Mouse (Mus musculus): Measurements from ENCODE around the gene Actg2. TPM values are rescaled to one million over a fixed set of nuclear protein-coding genes. Genes with fewer than 3 reads are reported as not detected.

Actg2 gene
- polyA plus RNA-seq, 1 experiment from 2014 or later, result 1,788 TPM

DNA sequence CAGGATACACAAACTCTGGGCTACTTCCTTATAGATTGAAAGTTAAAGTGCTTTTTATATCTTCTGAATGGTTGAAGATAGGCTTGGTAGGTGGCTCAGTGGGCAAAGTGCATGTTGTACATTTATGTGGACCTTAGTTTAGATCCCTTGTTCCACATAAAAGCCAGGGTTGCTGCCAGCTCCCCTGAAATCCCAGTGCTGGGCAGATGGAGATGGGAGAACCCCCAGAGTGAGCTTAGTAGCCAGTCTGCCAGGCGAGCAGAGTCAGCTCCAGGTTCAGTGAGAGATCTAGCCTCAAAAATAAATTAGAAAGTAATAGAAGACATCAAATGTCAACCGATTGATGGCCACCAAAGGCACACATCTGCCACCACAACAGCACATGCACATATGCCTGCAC lies 3.5 kb downstream of the Actg2 start:
- H3K9ac ChIP-seq (ENCODE audit: low read length), result peak overlapping the region; percentile 27; the same call in 1 of the 2 replicates
- H3K9me3 ChIP-seq (replicated peaks; ENCODE audit: control insufficient read depth, low read length), result no peaks in the 10 kb centered on the region
- no peaks in the 10 kb centered on the region for H3K36me3 ChIP-seq (ENCODE audit: control insufficient read depth, insufficient read depth, low read length)
- peak overlapping the region; percentile 43 for H3K4me3 ChIP-seq (replicated peaks; ENCODE audit: low read length)
- ATAC-seq (ENCODE audit: insufficient read depth, low FRiP score), result no peak
- peaks cover 10% of the 10 kb centered on the region; the same call in 1 of the 2 replicates for H3K4me1 ChIP-seq (ENCODE audit: control insufficient read depth, insufficient read depth, low read length)
- no peaks in the 10 kb centered on the region for H3K27me3 ChIP-seq (ENCODE audit: control insufficient read depth, insufficient read depth, low read length)
- WGBS, result 67% methylated on average over 2 of the region's 2 CpGs
- H3K27ac ChIP-seq (ENCODE audit: low read length), result peak overlapping the region; percentile 19; the same call in 1 of the 2 replicates
- H3K4me2 ChIP-seq (ENCODE audit: low read depth, low read length), result peak overlapping the region; percentile 20; the same call in 1 of the 2 replicates

DNA sequence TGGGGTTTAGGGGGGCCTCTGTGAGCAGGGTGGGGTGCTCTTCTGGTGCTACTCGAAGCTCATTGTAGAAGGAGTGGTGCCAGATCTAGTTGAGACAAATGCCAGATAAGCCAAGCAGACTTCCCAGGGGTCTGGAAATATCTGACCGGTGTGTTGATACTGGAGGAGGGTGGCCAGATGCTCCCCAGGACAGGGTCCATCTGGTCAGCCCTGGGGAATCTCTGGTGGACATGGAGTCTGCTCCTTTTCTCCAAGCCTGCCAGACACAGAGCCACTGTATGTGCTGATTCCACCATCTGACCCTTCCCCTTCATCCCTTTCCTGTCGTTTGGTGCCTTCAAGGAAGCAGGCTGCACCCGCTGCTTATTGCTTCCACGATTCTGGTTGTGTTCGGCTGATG lies 12.9 kb downstream of the Actg2 start:
- H3K9ac ChIP-seq (ENCODE audit: low read length), result 0 out of 2 replicates have a peak overlapping the region, but pooled peaks have one; percentile 28
- WGBS, result 20% methylated on average over 6 of the region's 6 CpGs
- no peak for ATAC-seq (ENCODE audit: insufficient read depth, low FRiP score)

DNA sequence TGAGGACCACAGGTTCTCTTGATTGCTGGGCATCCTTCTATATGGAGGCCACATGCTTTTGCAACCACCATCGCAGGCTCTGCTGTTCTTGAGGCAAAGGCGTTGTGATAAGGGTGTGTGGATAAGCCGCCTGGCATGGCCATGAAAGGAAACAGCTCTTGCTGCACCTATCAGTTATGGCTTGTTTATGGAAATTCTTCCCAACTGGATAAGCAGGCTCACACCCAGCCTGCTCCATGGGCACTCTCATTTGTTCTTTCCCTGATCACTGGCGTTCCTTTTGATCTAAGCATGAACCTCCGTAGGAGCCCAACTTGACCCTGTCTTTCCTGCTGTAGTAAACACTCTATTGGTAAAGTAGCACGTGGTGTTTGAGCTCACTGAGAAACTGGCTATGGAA lies 14.3 kb downstream of the Actg2 start:
- H3K36me3 ChIP-seq (ENCODE audit: control insufficient read depth, insufficient read depth, low read length), result no peaks in the 10 kb centered on the region
- H3K27me3 ChIP-seq (ENCODE audit: control insufficient read depth, insufficient read depth, low read length), result no peaks in the 10 kb centered on the region
- no peak overlapping the region for H3K9ac ChIP-seq (ENCODE audit: low read length)
- H3K4me2 ChIP-seq (ENCODE audit: low read depth, low read length), result no peak overlapping the region
- H3K4me3 ChIP-seq (replicated peaks; ENCODE audit: low read length), result no peak overlapping the region
- ATAC-seq (ENCODE audit: insufficient read depth, low FRiP score), result no peak
- no peaks in the 10 kb centered on the region for H3K9me3 ChIP-seq (replicated peaks; ENCODE audit: control insufficient read depth, low read length)
- 56% methylated on average over 6 of the region's 6 CpGs for WGBS
- H3K27ac ChIP-seq (ENCODE audit: low read length), result no peak overlapping the region
- no peaks in the 10 kb centered on the region for H3K4me1 ChIP-seq (ENCODE audit: control insufficient read depth, insufficient read depth, low read length)

More for the DNA sequence above, 12.9 kb downstream of the Actg2 start:
- no peak overlapping the region for H3K4me3 ChIP-seq (replicated peaks; ENCODE audit: low read length)
- no peaks in the 10 kb centered on the region for H3K9me3 ChIP-seq (replicated peaks; ENCODE audit: control insufficient read depth, low read length)
- no peak overlapping the region for H3K4me2 ChIP-seq (ENCODE audit: low read depth, low read length)
- H3K27ac ChIP-seq (ENCODE audit: low read length), result no peak overlapping the region
- no peaks in the 10 kb centered on the region for H3K36me3 ChIP-seq (ENCODE audit: control insufficient read depth, insufficient read depth, low read length)
- no peaks in the 10 kb centered on the region for H3K27me3 ChIP-seq (ENCODE audit: control insufficient read depth, insufficient read depth, low read length)
- H3K4me1 ChIP-seq (ENCODE audit: control insufficient read depth, insufficient read depth, low read length), result no peaks in the 10 kb centered on the region

DNA sequence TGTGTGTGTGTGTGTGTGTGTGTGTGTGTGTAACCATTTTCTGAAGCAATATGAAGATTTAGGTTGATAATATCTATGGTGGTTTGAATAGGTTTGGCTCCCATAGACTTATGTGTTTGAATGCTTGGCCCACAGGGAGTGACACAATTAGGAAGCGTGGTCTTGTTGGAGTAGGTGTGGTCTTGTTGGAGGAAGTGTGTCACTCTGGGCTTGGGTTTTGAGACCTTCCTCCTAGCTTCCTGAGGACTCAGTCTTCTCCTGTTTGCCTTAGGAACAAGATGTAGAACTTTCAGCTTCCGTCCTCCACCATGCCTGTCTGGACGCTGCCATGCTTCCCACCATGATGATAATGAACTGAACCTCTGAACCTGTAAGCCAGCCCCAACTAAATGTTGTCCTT lies 17.4 kb downstream of the Actg2 start:
- no peak overlapping the region for H3K9ac ChIP-seq (ENCODE audit: low read length)
- WGBS, result 82% methylated on average over 3 of the region's 3 CpGs
- H3K27me3 ChIP-seq (ENCODE audit: control insufficient read depth, insufficient read depth, low read length), result no peaks in the 10 kb centered on the region
- no peak overlapping the region for H3K4me3 ChIP-seq (replicated peaks; ENCODE audit: low read length)
- no peak overlapping the region for H3K27ac ChIP-seq (ENCODE audit: low read length)
- H3K4me2 ChIP-seq (ENCODE audit: low read depth, low read length), result no peak overlapping the region
- H3K9me3 ChIP-seq (replicated peaks; ENCODE audit: control insufficient read depth, low read length), result no peaks in the 10 kb centered on the region
- H3K36me3 ChIP-seq (ENCODE audit: control insufficient read depth, insufficient read depth, low read length), result no peaks in the 10 kb centered on the region
- ATAC-seq (ENCODE audit: insufficient read depth, low FRiP score), result no peak
- H3K4me1 ChIP-seq (ENCODE audit: control insufficient read depth, insufficient read depth, low read length), result no peaks in the 10 kb centered on the region

DNA sequence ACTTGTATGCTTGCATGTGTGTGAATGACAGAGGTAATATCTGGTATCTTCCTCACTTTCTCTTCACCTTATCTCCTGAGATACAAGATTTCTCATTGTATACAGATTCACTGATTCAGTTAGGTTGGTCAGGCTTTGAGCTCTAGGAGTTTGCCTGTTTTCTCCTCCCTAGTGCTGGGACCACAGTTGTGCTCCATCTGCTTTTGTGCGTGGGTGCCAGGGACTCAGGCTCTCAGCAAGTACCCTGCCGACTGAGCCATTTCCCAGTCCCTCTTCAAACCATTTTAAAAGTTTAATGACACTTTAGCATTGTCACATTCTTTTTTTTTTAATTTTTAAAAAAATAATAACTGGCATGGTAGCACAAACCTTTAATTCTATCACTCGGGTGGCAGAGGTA lies 20.9 kb downstream of the Actg2 start:
- no peak overlapping the region for H3K9ac ChIP-seq (ENCODE audit: low read length)
- no peaks in the 10 kb centered on the region for H3K4me1 ChIP-seq (ENCODE audit: control insufficient read depth, insufficient read depth, low read length)
- no peak overlapping the region for H3K4me2 ChIP-seq (ENCODE audit: low read depth, low read length)
- H3K27me3 ChIP-seq (ENCODE audit: control insufficient read depth, insufficient read depth, low read length), result no peaks in the 10 kb centered on the region
- H3K9me3 ChIP-seq (replicated peaks; ENCODE audit: control insufficient read depth, low read length), result no peaks in the 10 kb centered on the region
- H3K36me3 ChIP-seq (ENCODE audit: control insufficient read depth, insufficient read depth, low read length), result no peaks in the 10 kb centered on the region
- ATAC-seq (ENCODE audit: insufficient read depth, low FRiP score), result no peak
- H3K27ac ChIP-seq (ENCODE audit: low read length), result no peak overlapping the region
- H3K4me3 ChIP-seq (replicated peaks; ENCODE audit: low read length), result no peak overlapping the region
- 75% methylated on average over 3 of the region's 3 CpGs for WGBS

- Histone ChIP-seq H3K4me3 (replicated peaks; ENCODE audit: low read length) (no peak overlapping the region), H3K9me3 (replicated peaks; ENCODE audit: control insufficient read depth, low read length) (no peaks in the 10 kb centered on the region), H3K4me2 (ENCODE audit: low read depth, low read length) (no peak overlapping the region), H3K9ac (ENCODE audit: low read length) (no peak overlapping the region), H3K4me1 (ENCODE audit: control insufficient read depth, insufficient read depth, low read length) (peaks cover 1% of the 10 kb centered on the region; the same call in 1 of the 2 replicates), H3K27me3 (ENCODE audit: control insufficient read depth, insufficient read depth, low read length) (no peaks in the 10 kb centered on the region), H3K27ac (ENCODE audit: low read length) (no peak overlapping the region), H3K36me3 (ENCODE audit: control insufficient read depth, insufficient read depth, low read length) (no peaks in the 10 kb centered on the region)
- 33% methylated on average over 1 of the region's 1 CpGs for WGBS
- no peak; the same call in 1 of the 2 replicates for ATAC-seq (ENCODE audit: insufficient read depth, low FRiP score)
These were observed 23.6 kb downstream of the Actg2 start for GRCm38 (mm10) chr6:83512495-83512894.

GRCm38 (mm10) chr6:83510210-83510609 lies 25.9 kb downstream of the Actg2 start:
- Histone ChIP-seq H3K4me3 (replicated peaks; ENCODE audit: low read length) (no peak overlapping the region), H3K4me2 (ENCODE audit: low read depth, low read length) (no peak overlapping the region), H3K27me3 (ENCODE audit: control insufficient read depth, insufficient read depth, low read length) (no peaks in the 10 kb centered on the region), H3K4me1 (ENCODE audit: control insufficient read depth, insufficient read depth, low read length) (peaks cover 12% of the 10 kb centered on the region), H3K9me3 (replicated peaks; ENCODE audit: control insufficient read depth, low read length) (no peaks in the 10 kb centered on the region), H3K27ac (ENCODE audit: low read length) (no peak overlapping the region), H3K9ac (ENCODE audit: low read length) (no peak overlapping the region), H3K36me3 (ENCODE audit: control insufficient read depth, insufficient read depth, low read length) (no peaks in the 10 kb centered on the region)
- 53% methylated on average over 2 of the region's 2 CpGs for WGBS
- no peak for ATAC-seq (ENCODE audit: insufficient read depth, low FRiP score)

GRCm38 (mm10) chr6:83509442-83509841 lies 26.6 kb downstream of the Actg2 start:
- 35% methylated on average over 8 of the region's 8 CpGs for WGBS

GRCm38 (mm10) chr6:83507168-83507546 lies 28.9 kb downstream of the Actg2 start:
- H3K4me2 ChIP-seq (ENCODE audit: low read depth, low read length), result peak overlapping the region; percentile 81
- peaks cover 14% of the 10 kb centered on the region for H3K4me1 ChIP-seq (ENCODE audit: control insufficient read depth, insufficient read depth, low read length)
- no peaks in the 10 kb centered on the region for H3K27me3 ChIP-seq (ENCODE audit: control insufficient read depth, insufficient read depth, low read length)
- WGBS, result 19% methylated on average over 6 of the region's 6 CpGs
- H3K27ac ChIP-seq (ENCODE audit: low read length), result peak overlapping the region; percentile 68
- H3K4me3 ChIP-seq (replicated peaks; ENCODE audit: low read length), result peak overlapping the region; percentile 87
- H3K9me3 ChIP-seq (replicated peaks; ENCODE audit: control insufficient read depth, low read length), result no peaks in the 10 kb centered on the region
- H3K36me3 ChIP-seq (ENCODE audit: control insufficient read depth, insufficient read depth, low read length), result no peaks in the 10 kb centered on the region
- no peak for ATAC-seq (ENCODE audit: insufficient read depth, low FRiP score)
- peak overlapping the region; percentile 59 for H3K9ac ChIP-seq (ENCODE audit: low read length)

More at GRCm38 (mm10) chr6:83509442-83509841, 26.6 kb downstream of the Actg2 start:
- Histone ChIP-seq H3K27me3 (ENCODE audit: control insufficient read depth, insufficient read depth, low read length) (no peaks in the 10 kb centered on the region), H3K27ac (ENCODE audit: low read length) (no peak overlapping the region), H3K4me1 (ENCODE audit: control insufficient read depth, insufficient read depth, low read length) (peaks cover 14% of the 10 kb centered on the region), H3K4me3 (replicated peaks; ENCODE audit: low read length) (no peak overlapping the region), H3K9me3 (replicated peaks; ENCODE audit: control insufficient read depth, low read length) (no peaks in the 10 kb centered on the region), H3K4me2 (ENCODE audit: low read depth, low read length) (no peak overlapping the region), H3K9ac (ENCODE audit: low read length) (no peak overlapping the region), H3K36me3 (ENCODE audit: control insufficient read depth, insufficient read depth, low read length) (no peaks in the 10 kb centered on the region)
- ATAC-seq (ENCODE audit: insufficient read depth, low FRiP score), result no peak
